Mouse (Mus musculus): ENCODE measurements around the gene Fam49a.

DNA sequence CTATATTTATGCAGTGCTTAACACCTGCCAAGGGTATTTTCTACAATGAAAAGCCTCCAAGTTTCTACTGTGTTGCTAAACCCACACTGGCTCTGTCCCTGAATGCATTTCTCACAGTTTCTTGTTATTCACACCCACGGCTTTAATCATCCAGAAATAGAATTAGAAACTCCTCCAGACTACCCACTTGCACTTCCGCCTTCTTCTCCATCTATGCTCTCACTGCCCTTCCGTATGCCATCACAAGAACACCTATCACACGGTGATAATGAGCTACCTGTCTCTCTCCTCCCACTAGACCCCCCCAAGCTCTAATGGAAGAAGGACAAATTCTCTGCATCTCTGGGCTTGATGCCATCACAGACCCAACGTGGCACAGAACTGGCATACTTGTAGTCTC, 105.5 kb downstream of the Fam49a start:
- no peak for TF ChIP-seq POLR2A (IDR thresholded peaks at IDR 0.05; ENCODE audit: control insufficient read depth, low read depth, low read length)
- no peak for TF ChIP-seq CTCF (IDR thresholded peaks at IDR 0.05; ENCODE audit: control insufficient read depth, insufficient read depth, insufficient replicate concordance, low read depth, low read length)
